Comparison of ENCODE assay signal across 22 mouse cellular contexts in genomic region chr8:109687248-109687647, GRCm38 (mm10). TPM values are rescaled to one million over a fixed set of nuclear protein-coding genes. Genes with fewer than 3 reads are reported as not detected.
DNase-seq lines count a peak whose midpoint lies in the region; ATAC-seq and TF ChIP-seq lines count a peak whose summit lies in the region.
"Had no signal": no experiment of that assay in that cellular context is flagged by ENCODE, and none has a peak within 500 bp of the region (broad histone marks: within the 10 kb centered on the region; RNA-seq: fewer than 3 reads in every experiment).

No protein-coding gene starts in this region.

- H3K9me3 ChIP-seq in intestine, embryonic 16.5 days (ENCODE audit: control insufficient read depth, low read length), result no peaks in the 10 kb centered on the region
- H3K9me3 ChIP-seq: forebrain, embryonic 10.5 days; forebrain, embryonic 13.5 days; hindbrain, embryonic 12.5 days; hindbrain, embryonic 15.5 days had no signal

- H3K36me3 ChIP-seq in macrophage (ENCODE audit: inconsistent target), result peaks cover 6% of the 10 kb centered on the region; the same call in 1 of the 2 replicates
- H3K36me3 ChIP-seq in intestine, embryonic 16.5 days (ENCODE audit: control insufficient read depth, insufficient read depth, low read length), result peaks cover 6% of the 10 kb centered on the region; the same call in 1 of the 2 replicates

- TF ChIP-seq CTCF in layer of hippocampus, adult 2 months (conservative IDR thresholded peaks at IDR 0.05), result no peak

- peaks cover 14% of the 10 kb centered on the region for H3K4me1 ChIP-seq in intestine, embryonic 16.5 days (ENCODE audit: control insufficient read depth, insufficient read depth, low read length)

- H3K27me3 ChIP-seq in intestine, embryonic 16.5 days (replicated peaks; ENCODE audit: control insufficient read depth, insufficient read depth, low read length), result no peaks in the 10 kb centered on the region
- H3K27me3 ChIP-seq: forebrain, embryonic 13.5 days; hindbrain, embryonic 12.5 days; hindbrain, embryonic 15.5 days had no signal

- H3K9ac ChIP-seq in intestine, embryonic 16.5 days (ENCODE audit: low read depth, low read length), result no peak overlapping the region
- H3K9ac ChIP-seq: forebrain, embryonic 13.5 days; hindbrain, embryonic 12.5 days; hindbrain, embryonic 15.5 days had no signal

- peak; percentile 63 for ATAC-seq in common myeloid progenitor, adult 5-6 weeks (replicated peaks; ENCODE audit: low read depth, poor library complexity, severe bottlenecking)
- peak; percentile 77; the same call in 1 of the 2 replicates for ATAC-seq in monocyte, adult 5-6 weeks (replicated peaks; ENCODE audit: insufficient number of reproducible peaks, low FRiP score, low TSS enrichment, poor library complexity, severe bottlenecking)
- ATAC-seq in intestine, embryonic 16.5 days, result no peak
- ATAC-seq: activated CD4-positive, CD25-positive, alpha-beta regulatory T cell, adult 4 months; forebrain, embryonic 13.5 days; forebrain, embryonic 16.5 days had no signal

- H3K79me2 ChIP-seq in macrophage (ENCODE audit: inconsistent target), result peaks cover 97% of the 10 kb centered on the region

- H3K4me2 ChIP-seq in intestine, embryonic 16.5 days (ENCODE audit: low read depth, low read length), result no peak overlapping the region
- H3K4me2 ChIP-seq: forebrain, embryonic 13.5 days; heart, embryonic 11.5 days; hindbrain, embryonic 12.5 days; hindbrain, embryonic 15.5 days had no signal

- no peak for DNase-seq in layer of hippocampus, adult 8-10 months (ENCODE audit: low spot score in 2 of 2)
- no peak for DNase-seq in layer of hippocampus, adult 2 months (ENCODE audit: low spot score in 2 of 2)
- DNase-seq: adrenal gland, adult 8-10 months; adrenal gland, postnatal 25 days; cerebellum, adult 11-12 months; cerebellum, adult 8-10 months; cerebellum, postnatal 10 days; cerebellum, postnatal 36 days; gastrocnemius, postnatal 10 days; gastrocnemius, postnatal 36 days; heart, adult 11 months had no signal

- no peak overlapping the region for H3K4me3 ChIP-seq in macrophage (ENCODE audit: inconsistent target)
- H3K4me3 ChIP-seq in intestine, embryonic 16.5 days (ENCODE audit: low read length), result no peak overlapping the region
- H3K4me3 ChIP-seq in layer of hippocampus, adult 2 months, result no peak overlapping the region
- H3K4me3 ChIP-seq: forebrain, embryonic 10.5 days; forebrain, embryonic 13.5 days; hindbrain, embryonic 12.5 days; hindbrain, embryonic 15.5 days had no signal

- H3K27ac ChIP-seq in macrophage, result 0 out of 2 replicates have a peak overlapping the region, but pooled peaks have one; percentile 5
- no peak overlapping the region for H3K27ac ChIP-seq in intestine, embryonic 16.5 days (ENCODE audit: low read length)
- H3K27ac ChIP-seq in layer of hippocampus, adult 2 months, result no peak overlapping the region
- H3K27ac ChIP-seq: forebrain, embryonic 10.5 days; forebrain, embryonic 13.5 days; hindbrain, embryonic 12.5 days; hindbrain, embryonic 15.5 days had no signal

- WGBS in macrophage (ENCODE audit: missing documents), result 5% methylated on average over 4 of the region's 5 CpGs
- 88% methylated on average over 5 of the region's 5 CpGs for WGBS in intestine, embryonic 16.5 days

RNA-seq across cellular contexts. Expression of gene Ist1, which starts 5.8 kb away (rescaled TPM):
- 63.5 and 85.4 TPM in 2 replicates for total RNA-seq in common myeloid progenitor, adult 5-6 weeks (2017)
- total RNA-seq in macrophage (2018; cell fraction: chromatin; rRNA removed), result 100 to 1,000 TPM; 184 to 290 (median 245) TPM
- total RNA-seq in macrophage (2018; cell fraction: cytosol; rRNA removed), result 100 to 1,000 TPM; 108 to 165 (median 124) TPM
- 100 to 1,000 TPM; 141 to 322 (median 221) TPM for total RNA-seq in macrophage (2018; cell fraction: nucleus; rRNA removed)
- 79.1 to 112 TPM (median 87.3 TPM) in 3 replicates for polyA plus RNA-seq in macrophage (2018)
- 139 to 149 TPM (median 144 TPM) in 3 replicates for total RNA-seq in monocyte, adult 5-6 weeks (2017)
- total RNA-seq in layer of hippocampus, adult 8-10 months (2022), result 10 to 100 TPM; 81.9 to 94.4 (median 90.2) TPM
- polyA plus RNA-seq in intestine, embryonic 16.5 days (2015; fragmentation: Nextera tagmentation; extraction: Ambion mirVana), result 122 and 128 TPM in 2 replicates
- total RNA-seq in layer of hippocampus, adult 2 months (2021), result 10 to 100 TPM; 87.0 to 94.9 TPM

RNA-seq across cellular contexts. Expression of gene Zfp821, which starts 18.1 kb away (rescaled TPM):
- 4.3 and 7.5 TPM in 2 replicates for total RNA-seq in common myeloid progenitor, adult 5-6 weeks (2017)
- 10 to 100 TPM; 13.6 to 93.8 (median 54.6) TPM for total RNA-seq in macrophage (2018; cell fraction: chromatin; rRNA removed)
- 10 to 100 TPM in 21 of 26 experiments, 1 to 10 TPM in 5; 6.2 to 30.2 (median 17.2) TPM for total RNA-seq in macrophage (2018; cell fraction: cytosol; rRNA removed)
- 10 to 100 TPM; 13.0 to 68.1 (median 39.5) TPM for total RNA-seq in macrophage (2018; cell fraction: nucleus; rRNA removed)
- polyA plus RNA-seq in macrophage (2018), result 9.2 to 15.3 TPM (median 14.5 TPM) in 3 replicates
- total RNA-seq in monocyte, adult 5-6 weeks (2017), result 12.7 to 16.6 TPM (median 16.3 TPM) in 3 replicates
- total RNA-seq in layer of hippocampus, adult 8-10 months (2022), result 10 to 100 TPM; 38.5 to 44.4 (median 41.6) TPM
- polyA plus RNA-seq in intestine, embryonic 16.5 days (2015; fragmentation: Nextera tagmentation; extraction: Ambion mirVana), result 12.6 and 13.0 TPM in 2 replicates
- 10 to 100 TPM; 47.0 to 47.6 TPM for total RNA-seq in layer of hippocampus, adult 2 months (2021)

RNA-seq across cellular contexts. Expression of gene Atxn1l, which starts 50.3 kb away (rescaled TPM):
- total RNA-seq in common myeloid progenitor, adult 5-6 weeks (2017), result 8.9 and 13.4 TPM in 2 replicates
- 10 to 100 TPM; 21.0 to 37.6 (median 30.0) TPM for total RNA-seq in macrophage (2018; cell fraction: chromatin; rRNA removed)
- total RNA-seq in macrophage (2018; cell fraction: cytosol; rRNA removed), result 10 to 100 TPM; 13.8 to 31.9 (median 22.2) TPM
- total RNA-seq in macrophage (2018; cell fraction: nucleus; rRNA removed), result 10 to 100 TPM; 22.5 to 41.8 (median 30.4) TPM
- 15.8 to 17.7 TPM (median 17.0 TPM) in 3 replicates for polyA plus RNA-seq in macrophage (2018)
- 19.1 to 27.7 TPM (median 20.6 TPM) in 3 replicates for total RNA-seq in monocyte, adult 5-6 weeks (2017)
- 10 to 100 TPM; 36.2 to 41.0 (median 39.6) TPM for total RNA-seq in layer of hippocampus, adult 8-10 months (2022)
- polyA plus RNA-seq in intestine, embryonic 16.5 days (2015; fragmentation: Nextera tagmentation; extraction: Ambion mirVana), result 4.5 and 5.1 TPM in 2 replicates
- total RNA-seq in layer of hippocampus, adult 2 months (2021), result 10 to 100 TPM; 40.1 to 44.5 TPM
